Mouse (Mus musculus) right cerebral cortex, postnatal 36 days (tissue): Measurements from ENCODE around the gene Optn.
"Not testable (repeated sequence)": the region's sequence is repeated elsewhere in the genome, so short reads cannot be mapped to it uniquely, and the experiment has no call there.

ENCODE experiments used
- DNase-seq, 2 experiments: peaks; one replicate each; pipeline ENCODE4 v3.0.0; 2022; ENCODE audit warnings: low spot score in 2 of 2, mixed read lengths in 1 of 2

Gene Optn

DNA sequence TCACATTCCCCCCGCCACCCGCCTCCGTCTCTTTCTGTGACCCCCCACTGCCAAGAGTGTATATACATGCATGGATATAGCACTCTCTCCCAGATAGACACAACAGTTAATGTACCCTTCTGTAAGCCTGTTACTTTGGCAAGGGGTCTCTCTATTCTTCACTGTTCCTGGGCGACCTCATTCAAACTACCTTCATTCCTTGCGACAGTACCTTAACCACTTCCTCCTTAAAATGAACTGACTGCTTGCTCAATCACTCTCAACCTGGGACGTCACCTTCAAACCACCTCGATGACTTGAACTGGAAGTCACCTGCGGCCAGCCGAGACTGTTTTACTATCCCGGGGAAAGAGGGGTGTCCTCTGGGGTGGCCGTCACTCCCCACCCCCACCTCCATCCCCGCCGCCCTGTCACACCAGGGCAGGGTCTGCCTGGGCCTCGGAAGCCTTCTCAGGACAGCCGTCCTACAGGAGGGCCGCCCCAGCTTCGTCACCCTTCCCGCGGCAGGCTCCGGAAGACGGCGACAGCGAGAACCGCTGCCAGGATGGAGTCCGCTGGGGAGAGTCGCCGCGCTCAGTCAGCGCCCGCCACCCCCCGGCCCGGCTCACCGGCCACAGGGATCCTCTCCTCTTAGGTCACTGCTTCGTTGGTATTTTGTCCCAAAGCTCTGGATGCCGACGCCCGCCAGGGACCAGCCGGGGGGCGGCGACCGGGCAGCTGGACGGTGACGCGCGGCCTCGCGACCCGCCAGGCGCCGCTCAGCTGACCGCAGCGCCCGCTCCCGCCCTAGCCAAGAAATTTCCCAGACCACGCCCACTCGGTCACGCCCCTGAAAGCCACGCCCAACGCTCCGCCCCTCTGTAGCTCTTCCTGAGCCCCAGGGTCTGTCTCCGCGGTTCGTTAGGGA, at the start of gene Optn:
TSS of gene Optn (minus strand) at position 753 of the 907 bp plus-strand sequence.
- DNase-seq: peak; percentile 48 to 65

DNA sequence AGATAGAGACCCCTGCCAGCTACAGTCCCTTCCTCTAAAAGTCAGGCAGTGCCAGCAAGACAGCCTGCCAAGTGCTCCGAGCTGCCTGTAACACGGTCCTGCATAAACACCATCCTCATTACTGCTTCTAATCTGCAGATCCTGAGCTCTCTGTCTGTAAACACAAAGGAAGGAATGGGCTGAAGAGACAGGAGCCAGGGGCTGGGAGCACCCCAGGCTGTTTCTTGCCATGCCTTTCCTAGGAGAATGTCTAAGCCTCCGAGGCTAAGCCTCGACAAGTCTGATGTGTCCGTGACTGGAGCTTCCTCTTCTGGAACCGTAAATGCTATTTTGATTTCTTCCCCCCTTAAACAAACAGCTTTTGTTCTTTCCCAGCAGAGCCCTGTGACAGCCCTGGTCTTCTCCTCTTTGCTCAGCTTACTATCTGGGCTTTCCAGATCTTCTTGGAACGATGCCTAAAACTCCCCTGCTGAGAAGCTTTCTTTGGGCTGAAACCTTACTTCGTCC, 49.0 kb upstream of the Optn start:
- DNase-seq: no peak

DNA sequence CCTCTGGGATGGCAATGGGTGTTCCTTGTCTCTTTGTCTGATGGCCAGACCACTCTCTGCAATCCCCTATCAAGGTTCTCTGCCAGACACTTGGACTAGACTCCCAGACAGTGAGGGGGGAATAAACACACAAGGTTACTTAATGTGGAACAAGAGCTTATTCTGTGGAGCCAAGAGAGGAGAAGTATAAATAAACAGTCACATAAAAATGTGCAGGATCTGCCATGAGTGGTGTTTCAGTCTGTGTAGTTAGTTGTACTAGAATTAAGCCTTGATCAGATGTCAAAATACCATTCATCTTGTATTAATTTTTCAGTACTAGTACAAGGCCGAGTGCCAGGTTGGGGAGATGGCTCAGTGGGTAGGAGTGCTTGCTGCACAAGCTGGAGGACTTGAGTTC, 39.0 kb upstream of the Optn start:
- no peak for DNase-seq

DNA sequence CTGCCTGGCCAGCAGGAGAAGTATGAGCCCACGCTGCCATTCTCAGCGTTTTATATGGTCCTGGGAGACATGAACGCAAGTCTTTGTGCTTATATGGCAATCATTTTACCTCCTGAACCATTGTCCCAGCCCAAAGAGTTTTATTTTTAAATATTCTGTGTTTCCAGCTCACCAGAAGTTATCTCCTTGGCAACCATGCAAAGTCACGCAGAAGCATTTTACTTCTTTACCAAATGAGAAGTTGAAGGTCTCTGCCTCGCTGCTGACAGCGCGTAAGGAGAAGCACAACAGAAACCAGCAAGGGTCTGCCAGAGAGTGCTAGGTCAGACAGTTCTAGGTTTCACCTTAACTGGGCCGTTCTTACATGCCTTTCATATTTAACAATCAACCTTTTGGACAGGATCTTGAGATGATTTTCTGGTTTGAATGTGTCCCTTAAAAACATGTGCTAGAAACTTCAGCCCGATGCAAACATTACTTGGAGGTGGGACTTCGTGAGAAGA, 37.9 kb upstream of the Optn start:
- DNase-seq: no peak

DNA sequence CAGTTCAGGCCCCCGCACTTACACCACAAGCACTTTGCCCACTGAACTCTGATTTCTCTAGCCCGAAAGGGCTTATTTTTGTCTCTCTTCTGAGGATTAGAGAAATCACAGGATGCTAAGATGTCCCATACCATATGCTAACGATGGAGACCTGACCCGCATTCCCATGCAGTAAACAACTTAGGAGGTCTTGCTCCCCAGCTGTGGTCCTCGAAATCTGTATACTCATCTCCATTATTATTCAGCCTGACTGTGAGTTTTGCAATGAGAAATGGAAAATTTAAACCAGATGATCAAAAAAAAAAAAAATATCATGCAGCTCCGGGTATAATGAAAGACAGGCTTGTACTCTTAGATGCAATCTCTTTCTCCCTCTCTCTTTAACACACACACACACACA, 35.3 kb upstream of the Optn start:
- DNase-seq: no peak

DNA sequence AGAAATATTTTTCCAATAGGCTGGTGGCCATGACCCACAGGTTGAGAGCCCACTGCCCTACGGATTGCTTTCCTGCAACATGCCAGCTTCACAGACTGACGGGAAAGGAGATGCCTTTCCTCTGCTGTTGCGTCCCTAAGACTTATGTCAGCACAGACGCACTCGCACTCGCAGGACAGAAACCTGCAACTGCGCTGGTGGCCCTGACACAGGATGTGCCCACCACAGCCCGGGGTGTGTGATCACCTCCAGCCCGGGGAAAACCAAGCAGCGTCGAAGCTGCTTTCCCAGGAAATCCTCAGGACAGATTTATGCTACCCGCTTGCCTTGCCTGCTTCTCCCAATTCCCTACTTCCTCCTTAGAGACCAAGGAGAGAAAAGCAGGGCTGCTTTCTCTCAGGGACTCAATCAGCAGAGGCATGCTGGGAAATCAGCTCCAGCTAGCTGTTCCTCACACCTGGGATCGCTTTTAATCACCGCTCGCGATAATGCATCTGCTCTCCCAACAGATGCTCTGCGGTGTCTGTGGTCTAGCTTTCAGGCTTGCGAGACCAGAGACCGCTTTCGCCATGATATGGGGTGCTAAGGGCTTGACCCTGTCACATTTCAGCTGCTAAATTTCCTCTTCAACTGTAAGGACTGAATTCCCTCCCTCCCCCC, 34.1 kb upstream of the Optn start:
- DNase-seq: no peak

DNA sequence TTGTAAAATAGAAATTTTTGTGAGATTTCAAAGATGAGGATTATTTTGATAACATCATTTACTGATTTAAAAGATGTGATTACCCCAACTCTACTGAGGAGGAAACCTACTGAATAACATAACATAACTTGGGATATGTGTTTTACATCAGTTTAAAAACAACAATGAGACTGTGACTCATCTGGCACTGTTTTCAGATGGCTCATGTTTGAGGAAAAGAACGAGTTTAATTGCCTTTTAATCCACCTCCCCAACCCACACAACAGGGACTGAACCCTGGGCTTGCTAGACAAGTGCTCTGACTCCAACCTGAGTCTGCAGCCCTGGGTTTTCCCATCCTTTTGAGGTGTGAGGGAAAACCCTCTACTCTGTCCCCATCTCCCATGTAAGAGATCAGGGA, 31.5 kb upstream of the Optn start:
- no peak for DNase-seq

DNA sequence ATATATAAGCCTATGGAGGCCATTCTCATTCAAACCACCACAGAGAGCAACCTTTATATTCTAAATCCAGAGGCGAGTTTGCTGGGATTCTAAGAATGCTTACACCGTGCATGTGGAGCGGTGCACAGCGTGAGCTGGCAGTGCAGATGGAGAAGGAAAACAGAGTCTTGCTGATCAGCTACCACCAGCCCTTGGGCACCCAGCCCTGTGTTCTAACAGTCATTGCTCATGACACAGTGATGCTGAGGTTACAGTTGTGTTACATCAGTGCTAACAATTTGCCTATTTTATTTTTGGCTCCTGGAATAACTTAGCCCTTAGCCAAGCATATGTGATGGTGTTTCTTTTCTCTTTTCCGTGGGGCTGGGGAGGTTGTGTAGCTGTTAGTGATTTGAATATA, 31.0 kb upstream of the Optn start:
- DNase-seq: peak in 1 of 2 experiments; percentile 17

DNA sequence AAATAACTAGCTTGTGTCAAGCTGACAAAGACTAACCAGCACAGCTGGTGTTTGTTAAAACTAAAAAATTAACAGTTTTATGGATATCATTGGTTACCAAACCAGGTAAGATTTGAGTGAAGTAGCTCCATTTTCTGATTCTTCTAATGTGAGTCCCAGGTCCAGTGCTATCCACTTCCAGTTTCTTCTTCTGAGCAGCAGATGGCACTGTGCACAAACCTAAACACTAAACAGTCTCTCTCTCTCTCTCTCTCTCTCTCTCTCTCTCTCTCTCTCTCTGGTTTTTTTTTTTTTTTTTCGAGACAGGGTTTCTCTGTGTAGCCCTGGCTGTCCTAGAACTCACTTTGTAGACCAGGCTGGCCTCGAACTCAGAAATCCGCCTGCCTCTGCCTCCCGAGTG, 26.5 kb upstream of the Optn start:
- peak in 1 of 2 experiments; percentile 45 for DNase-seq

DNA sequence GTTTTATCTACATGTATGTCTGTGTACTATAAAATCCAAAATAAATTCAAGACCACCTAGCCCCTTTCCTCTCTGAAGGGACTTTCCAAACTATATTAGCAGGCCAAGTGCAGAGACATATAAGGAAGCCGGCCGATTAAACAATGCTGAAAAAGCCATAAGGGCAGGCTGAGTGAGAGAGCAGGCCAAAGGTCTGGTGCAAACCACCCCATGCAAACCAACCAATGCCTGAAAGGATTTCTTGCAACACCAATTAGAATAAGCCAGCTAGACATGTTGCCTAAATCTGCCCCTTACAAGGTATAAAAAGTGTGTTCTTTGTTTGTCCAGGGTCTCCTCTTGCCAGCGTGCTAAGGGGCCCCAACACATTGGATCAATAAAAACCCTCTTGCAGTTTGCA, 23.8 kb upstream of the Optn start:
- no peak for DNase-seq

DNA sequence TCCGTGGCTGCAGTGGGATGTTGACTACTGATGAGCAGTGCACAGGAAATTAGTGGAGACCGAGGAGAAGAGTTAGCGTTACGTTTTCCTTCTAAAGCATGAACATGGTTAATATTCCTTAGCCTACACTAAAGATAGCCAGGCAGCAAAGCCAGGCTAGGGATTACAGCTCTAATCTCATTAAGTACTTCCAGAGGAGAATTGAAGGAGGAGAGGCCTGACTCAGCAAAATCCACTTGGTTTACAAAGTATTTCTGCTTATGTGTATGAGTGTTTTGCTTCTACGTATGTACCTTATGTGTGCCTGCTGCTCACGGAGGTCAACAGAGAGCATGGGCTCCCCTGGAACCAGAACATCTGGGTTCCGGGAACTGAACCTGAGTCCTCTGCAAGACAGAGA, 19.9 kb upstream of the Optn start:
- DNase-seq: no peak

DNA sequence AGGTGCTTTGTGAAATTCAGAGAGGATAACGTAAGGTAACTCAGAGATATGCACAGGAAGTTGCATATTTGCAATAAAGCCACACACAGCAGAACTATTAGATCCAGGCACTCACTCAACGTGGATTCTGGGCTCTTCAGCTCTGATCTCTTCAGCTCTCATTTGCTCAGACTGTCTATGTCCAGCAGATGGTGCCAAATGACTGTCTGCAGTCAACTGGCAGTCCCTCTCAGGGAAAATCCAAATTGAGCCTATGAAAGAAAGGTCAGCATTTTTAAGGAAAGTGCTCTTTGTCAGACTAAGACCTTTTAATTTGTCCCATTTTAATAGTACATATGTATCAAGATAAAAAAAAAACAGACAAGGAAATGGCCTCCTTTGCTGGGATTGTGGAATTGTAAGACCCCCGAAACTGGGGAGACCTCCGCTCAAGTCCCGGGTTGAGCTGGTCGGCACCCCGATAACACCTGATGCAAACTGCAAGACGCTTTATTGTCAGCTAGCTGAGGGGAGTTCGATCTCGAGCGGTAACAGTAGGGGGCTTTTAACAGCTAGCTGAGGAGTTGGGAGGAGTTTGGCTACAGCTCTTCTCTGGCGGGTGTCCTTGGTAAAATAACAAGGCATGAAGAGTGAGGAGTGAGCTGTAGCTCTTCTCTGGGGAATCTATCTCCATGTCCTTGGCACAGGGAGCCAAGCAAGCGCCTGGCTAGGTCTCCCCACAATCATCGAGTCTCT, 16.4 kb upstream of the Optn start:
- DNase-seq: peak in 1 of 2 experiments; percentile 21

DNA sequence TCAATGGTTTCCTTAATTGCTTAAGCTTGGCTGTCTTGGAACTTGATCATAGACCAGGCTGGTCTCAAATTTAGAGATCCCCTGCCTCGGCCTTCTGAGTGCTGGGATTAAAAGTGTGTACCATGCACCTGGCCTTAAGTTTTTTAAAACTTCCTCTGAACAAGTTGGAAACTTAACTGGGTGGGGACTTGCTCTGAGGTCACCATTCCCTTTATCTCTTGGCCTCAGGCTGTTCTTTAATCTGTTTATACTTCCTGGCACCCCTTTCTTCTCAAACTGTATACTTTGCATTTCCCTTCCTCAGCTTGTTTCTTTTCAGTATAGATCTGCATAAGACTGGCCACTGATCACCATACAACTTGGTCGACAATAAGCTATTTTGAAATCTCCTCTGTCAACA, 14.1 kb upstream of the Optn start:
- DNase-seq: no peak

DNA sequence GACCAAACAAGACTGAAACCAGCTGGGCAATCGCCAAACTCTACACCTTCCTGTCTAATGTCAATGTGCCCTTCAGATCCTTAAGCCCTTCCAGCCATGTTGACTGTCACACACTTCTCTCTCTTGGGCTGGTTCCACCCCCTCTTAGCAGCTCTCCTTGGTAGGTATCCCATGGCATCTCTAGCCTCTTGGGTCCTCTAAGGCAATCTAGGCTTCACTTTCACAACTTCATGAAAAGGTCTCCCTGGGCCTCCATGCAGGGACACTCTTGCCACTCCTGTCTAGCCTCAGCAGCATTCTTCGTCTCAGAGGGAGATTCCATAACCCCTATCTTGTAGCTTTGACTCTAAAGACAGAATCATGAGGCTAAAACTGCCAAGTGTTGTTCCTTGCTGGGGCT, 13.6 kb upstream of the Optn start:
- no peak for DNase-seq

DNA sequence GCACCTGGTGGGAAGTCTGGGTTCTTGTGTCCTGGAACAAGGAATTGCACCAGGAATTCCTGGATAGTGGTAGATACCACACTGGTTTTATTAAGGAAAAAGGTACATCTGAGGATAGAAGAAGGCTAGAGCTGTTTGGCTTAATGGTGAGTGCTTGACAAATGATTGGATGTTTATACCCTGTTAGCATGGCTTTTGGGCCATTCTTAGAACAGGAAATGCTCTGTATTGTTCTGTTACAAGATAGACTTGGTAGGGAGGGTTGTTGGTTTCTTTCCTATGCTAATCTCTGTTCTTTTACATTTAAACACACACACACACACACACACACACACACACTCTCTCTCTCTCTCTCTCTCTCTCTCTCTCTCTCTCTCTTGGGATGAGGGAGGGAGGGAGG, 12.0 kb upstream of the Optn start:
- no peak for DNase-seq

DNA sequence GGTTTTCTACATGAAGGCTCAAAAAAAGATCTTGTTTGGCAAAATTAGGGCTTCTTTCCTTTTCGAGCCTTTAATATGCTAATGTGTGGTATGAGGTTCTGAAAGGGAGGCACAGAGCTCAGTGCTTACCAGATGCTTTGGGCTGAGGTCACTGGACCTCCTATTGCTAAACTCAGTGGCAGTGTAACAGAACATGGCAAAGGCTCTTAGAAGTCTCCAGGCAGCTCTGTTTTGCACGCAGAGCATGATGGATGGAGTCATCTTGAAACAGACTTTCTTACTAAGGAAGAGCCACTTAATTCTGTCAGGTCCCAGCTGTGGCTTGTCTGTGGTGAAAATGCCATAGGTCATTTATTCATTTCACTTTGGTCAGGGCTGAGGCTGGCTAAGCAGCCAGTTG, 11.6 kb upstream of the Optn start:
- DNase-seq: no peak

DNA sequence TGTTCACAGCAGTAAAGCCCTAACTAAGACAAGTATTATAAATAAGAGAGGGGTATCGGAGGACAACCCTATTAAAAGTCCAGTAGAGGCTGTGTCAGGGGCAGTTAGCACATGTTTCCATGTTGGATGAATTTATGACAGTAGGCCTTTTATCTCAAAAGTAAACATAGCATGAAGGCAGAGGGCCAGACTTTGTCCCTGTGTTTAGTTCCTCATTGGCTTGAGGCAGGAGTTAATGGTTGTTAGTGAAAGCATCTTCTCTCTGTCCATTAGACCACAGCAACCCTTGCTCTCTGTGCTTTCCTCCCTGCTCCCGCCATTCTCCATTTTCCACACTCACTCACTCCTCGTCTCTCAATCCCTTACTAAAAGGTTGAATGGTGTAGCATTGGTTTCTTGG, 9.9 kb upstream of the Optn start:
- no peak for DNase-seq

DNA sequence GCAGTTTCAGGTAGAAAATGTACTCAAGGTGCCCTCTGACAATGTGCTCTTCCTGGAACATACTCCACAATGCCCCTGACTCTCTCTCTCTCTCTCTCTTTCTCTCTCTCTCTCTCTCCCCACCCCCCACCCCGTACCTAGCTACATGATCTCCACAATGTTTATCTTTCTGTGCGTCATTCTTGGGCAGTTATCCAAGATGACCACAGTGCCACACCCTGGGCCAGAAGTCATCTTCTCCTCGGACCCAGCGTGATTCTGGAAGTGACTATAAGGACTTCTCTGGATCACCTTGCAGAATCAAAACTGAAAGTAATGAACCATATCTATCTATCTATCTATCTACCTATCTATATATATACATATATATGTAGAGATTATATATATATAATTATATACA, 4.1 kb upstream of the Optn start:
- no peak for DNase-seq

DNA sequence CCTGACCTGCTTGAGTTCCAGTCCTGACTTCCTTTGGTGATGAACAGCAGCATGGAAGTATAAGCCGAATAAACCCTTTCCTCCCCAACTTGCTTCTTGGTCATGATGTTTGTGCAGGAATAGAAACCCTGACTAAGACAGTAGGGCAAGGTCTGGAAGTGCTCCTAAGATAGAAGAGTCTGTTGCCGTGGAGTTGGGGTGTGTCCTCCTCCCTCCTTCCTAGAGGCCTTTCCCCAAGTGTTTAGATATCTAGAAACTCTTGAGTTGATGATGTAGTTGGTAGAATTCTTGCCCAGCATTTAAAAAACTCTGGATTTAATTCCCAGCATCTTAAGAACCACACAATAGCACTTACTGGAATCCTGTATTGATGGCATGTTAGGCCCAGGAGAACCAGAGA, 3.4 kb upstream of the Optn start:
- DNase-seq: not testable (repeated sequence)

DNA sequence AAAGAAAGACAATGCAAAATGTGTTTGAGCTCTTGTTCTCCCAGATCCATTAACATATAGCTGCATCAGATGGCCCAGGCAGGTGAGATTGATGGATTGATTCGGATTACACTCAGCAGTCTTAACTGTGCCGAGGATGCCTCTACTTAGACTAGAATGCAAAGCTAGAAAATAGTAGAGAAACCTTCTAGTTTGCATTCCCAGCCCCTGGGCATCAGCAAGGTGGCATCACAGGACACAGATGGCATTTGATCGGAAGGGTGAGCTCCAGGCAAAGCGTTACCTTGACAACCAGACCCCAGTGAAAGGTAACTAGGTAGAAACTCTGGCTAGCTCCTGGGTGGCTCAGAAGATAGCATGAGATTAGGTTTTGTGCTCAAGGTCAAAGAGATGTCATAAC, 396 bp upstream of the Optn start:
- no peak for DNase-seq

DNA sequence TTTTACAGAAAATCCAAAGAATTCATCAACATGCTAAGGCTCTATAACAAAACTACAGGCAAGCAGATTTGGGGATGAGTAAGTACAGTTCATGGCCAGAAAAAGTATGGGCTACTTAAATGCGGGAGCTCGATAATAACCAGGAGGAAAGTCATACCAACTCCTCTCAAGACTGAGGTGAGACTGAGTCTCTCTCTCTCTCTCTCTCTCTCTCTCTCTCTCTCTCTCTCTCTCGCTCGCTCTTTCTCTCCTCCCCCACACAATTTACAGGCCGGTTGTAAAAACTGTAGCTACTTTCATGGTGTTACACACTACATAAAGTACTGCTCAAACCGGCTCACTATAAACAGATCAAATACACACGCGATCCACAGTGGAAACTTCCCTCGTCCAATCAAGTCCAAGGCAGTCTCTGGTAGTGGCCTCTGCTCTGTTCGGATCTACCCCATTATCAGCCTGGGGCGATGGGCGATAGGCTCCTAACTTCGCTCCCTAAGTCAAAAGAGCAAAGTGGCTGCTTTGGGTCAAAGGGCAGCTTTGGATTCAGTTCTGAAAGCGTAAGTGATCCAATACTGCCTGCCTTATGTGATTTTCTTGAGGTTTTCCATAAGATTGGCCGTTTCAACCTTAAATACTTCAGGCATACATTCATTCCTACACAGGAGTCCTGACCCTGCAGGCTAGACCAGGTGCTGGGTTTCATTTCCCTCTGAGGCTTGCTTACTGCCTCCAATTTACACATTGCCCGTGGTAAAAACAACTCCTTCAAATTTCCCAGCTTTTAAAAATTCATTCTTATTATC, 1.2 kb downstream of the Optn start:
- DNase-seq: no peak
